Mouse (Mus musculus): Measurements from ENCODE around the gene Cd3eap.

Cd3eap gene

DNA sequence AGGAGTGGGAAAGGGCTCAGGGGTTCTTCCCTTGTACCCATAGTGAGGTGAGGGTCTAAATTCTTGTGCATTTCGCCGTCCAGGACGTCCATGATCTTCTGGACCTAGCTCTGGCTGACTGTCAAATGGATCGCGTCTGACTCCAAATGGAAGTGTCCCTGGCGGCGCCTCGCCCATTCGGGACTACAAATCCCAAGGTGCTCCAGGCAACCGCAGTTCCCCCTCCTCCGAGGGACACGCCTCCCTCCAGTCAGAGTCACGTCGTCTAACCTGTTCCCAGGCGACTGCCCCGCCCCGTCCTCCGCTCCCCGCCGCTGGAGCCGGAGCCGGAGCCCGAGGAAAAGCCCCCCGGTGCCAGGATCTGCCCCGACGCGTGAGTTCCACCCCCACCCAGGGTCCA lies 1.7 kb upstream of the Cd3eap start:
- DNase-seq, result peak; percentile 88

- peak; percentile 70 for DNase-seq
Observed at GRCm38 (mm10) chr7:19359892-19360641, 784 bp upstream of the Cd3eap start.

DNA sequence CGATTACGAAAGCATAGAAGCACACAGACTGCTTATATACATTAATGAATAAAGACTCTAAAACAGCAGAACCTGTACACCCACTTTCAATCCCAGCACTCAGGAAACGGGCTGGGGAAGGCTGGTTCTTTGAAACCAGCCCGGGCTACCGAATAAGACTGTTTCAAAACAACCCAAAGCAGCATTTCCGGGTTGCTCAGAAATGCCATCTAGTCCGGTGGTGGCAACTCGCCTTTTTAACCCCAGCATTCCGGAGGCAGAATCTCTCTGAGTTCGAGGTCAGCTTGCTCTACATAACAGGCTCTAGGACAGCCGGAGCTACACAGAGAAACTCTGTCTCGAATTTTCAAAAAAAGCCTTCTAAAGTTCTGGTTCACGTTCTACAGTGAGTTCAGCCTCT lies 649 bp downstream of the Cd3eap start:
- DNase-seq, result no peak

- DNase-seq, result no peak
Observed at GRCm38 (mm10) chr7:19357381-19358375, 1.6 kb downstream of the Cd3eap start.

DNA sequence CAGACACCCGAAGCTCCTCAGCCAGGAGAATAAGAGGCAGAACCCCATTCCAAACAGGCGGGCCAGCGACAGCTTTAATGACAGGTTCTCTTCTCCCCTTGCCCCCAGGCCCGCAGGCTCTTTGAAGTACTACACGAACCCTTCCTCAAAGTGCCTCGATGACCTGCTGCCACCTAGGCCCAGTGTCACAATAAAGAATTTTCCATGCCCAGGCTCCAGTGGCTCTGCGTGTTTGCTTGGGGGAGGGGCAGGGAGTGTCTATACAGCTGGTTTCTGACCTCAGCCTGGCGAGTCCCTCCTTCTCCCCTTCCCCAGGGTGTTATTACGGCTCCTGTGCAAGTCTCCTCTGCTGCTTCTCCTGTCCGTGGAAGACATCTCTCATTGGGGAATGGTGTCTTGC lies 3.0 kb downstream of the Cd3eap start:
- no peak for DNase-seq

GRCm38 (mm10) chr7:19354991-19355390 lies 4.3 kb downstream of the Cd3eap start:
- DNase-seq, result no peak

DNA sequence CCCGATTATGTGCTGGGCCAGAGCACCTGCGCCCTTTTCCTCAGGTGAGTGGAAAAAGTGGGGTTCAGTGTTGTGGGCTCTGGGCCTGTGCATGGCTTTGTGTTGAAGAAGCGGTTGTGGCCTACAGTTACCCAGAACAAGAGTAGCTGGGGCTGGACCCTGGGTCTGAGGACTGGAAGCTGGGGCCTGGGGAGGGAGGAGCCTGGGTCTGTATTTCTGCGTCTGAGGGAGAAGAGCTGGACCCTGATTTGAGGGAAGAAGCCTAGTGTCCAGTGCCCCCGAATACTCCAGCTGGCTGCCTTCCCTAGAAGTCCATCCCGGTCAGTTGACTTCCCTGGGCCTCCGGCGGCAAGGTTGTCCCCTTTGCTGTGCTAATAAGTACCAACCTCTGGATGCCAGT lies 9.1 kb downstream of the Cd3eap start:
- no peak for DNase-seq

- no peak for DNase-seq
Observed at GRCm38 (mm10) chr7:19349188-19349915, 9.9 kb downstream of the Cd3eap start.

GRCm38 (mm10) chr7:19344938-19345471 lies 14.3 kb downstream of the Cd3eap start:
- DNase-seq, result peak; percentile 92

DNA sequence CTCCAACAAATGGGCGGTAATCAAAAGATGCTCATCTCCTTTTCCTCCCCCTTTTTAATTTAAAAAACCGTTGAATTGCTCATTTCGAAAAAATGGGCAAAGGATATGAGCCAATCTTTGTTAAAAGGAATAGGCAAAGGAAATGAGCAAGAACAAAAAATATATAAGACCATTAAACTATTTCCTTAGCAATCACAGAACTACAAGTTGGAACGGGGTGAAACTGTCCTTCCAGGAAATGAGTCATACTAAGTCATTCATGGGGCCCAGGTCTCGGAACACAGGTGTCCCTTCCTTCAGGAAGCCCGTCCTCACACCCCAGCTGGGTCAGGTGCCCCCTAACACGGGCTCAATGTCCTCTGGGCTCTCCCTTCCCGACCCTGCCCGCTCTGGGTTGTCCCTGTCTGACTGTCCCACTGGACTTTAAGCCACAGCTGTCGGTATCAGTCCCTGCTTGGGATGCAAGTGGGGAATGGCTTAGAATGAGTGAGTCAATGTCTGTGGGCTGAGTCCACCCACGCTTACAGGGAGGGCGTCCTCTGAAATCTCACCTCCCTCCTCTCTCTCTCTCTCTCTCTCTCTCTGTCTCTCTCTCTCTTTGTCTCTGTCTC lies 14.9 kb downstream of the Cd3eap start, which contains the start of gene Ercc1:
Gene Ercc1, plus strand, starts transcription at position 542 of the 611 bp plus-strand sequence.
- no peak for DNase-seq

GRCm38 (mm10) chr7:19343210-19343808 lies 16.0 kb downstream of the Cd3eap start:
- peak; percentile 65 for DNase-seq

- peak; percentile 89 for DNase-seq
Observed at GRCm38 (mm10) chr7:19342481-19343027, 16.7 kb downstream of the Cd3eap start.

DNA sequence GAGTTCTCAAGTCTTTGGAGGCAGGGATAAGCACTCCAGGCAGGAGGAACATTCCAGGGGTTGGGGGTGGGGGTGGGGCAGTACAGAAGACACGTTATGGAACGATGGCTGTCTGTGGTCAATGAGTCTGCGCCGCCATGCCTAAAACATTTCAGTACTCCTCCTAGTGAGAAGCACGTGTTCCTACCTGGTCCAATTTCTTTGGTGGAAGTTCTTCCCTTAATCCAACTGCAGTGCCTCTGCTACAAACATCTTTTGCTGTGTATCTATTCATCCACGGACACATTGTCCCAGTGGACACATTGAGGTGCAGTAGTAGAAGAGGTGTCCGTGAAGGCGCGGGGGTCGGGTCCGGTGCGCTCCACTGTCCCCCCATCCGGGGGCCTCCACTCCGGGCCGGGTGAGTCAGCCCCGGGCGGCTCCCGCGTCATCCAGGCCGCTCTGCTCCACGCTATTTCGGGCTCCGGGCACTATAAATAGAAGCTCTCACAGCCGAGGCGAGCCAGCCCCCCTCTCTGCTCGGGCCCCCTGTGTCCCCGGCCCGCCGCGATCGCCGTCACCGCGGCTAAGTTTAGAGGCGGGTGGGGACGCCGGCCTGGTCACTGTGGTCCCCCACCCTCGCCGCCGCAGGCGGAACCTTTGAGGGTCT lies 17.4 kb downstream of the Cd3eap start:
- DNase-seq, result peak; percentile 67

DNA sequence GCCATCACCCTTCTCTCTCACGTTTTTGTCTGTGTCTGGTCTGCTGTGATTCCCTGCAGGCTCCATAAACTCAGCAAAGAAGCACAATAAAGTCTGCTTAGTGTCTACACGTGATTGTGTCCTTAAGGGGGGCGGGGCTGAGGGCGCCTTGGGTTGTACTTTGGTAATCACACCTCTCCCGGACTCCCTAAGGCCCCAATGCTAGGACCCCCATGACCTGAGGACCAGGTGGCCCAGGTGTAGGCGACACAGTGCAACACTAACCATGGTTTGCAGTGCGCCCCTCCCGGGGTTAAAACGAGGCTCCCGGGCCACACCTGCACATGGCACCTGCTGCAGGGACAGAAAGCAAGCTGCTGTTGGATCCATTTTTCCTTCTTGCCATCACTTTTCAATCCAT lies 18.0 kb downstream of the Cd3eap start:
- no peak for DNase-seq

GRCm38 (mm10) chr7:19338596-19338995 lies 20.7 kb downstream of the Cd3eap start:
- no peak for DNase-seq

- DNase-seq, result no peak
Observed at GRCm38 (mm10) chr7:19338060-19338459, 21.2 kb downstream of the Cd3eap start.

DNA sequence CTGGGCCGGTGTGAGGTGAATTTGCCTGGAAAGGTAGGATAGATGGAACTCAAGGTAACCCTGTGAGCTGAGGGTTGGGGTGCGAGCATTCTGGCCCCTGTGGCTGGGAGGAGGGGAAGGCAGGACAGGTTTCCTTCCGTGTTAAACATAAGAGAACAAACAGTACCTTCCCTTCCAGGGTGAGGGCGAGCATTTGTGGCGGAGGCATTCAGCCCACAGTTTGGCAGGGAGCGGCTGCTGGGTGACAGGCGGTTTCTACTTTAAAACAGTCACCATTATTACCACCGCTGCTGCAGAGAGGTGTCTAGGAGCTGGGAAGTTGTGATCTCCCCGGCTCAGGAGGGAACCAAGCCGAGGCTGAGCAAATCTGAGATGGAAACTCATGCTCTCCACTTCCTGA lies 22.2 kb downstream of the Cd3eap start:
- no peak for DNase-seq

DNA sequence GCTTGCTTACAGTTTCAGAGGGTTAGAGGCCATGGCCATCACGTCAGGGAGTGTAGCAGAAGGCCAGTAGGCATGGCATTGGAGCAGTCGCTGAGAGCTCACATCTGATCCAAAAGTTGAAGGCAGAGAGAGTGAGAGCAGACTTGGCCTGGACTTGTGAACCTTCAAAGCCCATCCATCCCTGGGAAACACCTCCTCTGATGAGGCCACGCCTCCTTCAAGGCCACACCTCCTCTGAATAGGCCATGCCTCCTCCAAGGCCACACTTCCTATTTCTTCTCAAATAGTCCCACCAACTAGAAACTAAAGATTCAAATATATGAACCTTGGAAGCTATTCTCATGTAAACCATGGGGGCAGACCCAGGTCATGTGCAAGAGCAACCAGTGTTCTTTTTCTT lies 23.7 kb downstream of the Cd3eap start:
- no peak for DNase-seq

DNA sequence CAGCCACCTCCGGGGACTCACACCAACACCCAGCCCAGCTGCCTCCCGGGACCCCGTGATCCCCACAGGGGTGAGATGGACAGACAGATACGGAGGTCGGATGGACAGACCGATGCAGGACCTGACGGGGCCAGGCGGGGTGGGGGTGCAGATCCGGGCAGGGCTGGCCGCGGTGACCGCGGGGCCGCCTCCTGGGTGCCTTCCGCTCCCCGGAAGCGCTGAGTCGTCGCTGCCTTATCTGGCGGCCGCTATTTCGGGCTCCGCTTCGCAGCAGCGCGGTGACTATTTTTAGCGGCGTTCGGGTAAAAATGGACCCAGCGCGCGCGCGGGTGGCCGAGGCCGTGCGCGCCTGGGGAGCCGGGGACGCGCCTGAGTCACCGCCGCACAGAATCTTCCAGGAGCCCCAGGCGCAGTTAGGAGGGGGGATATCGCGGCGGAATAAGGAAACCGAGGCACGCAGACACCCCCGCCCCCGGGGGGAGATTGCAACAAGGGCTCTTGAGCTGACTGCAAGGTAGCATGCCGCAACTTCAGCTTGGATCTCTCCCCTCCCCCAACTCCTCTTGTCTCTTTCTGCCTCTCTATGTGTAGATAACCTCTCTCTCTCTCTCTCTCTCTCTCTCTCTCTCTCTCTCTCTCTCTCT lies 26.5 kb downstream of the Cd3eap start:
- peak; percentile 88 for DNase-seq

- DNase-seq, result no peak
Observed at GRCm38 (mm10) chr7:19331910-19332309, 27.4 kb downstream of the Cd3eap start.

DNA sequence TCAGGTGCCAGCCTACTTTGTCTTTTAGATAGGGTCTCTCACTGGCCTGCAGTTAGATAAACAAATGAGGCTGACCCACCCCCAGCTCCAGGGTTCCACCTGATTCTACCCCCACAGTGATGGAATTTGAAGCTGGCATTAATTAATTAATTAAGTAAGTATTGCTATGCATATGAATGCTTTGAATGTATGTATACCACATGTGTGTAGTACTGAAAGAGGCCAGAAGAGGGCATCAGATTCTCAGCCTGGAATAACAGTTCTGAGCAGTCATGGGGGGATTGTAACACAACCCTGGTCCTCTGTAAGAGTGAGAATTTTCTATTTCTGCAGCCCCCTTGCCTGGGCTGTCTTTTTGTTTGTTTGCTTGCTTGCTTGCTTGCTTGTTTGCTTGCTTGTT lies 30.9 kb downstream of the Cd3eap start:
- no peak for DNase-seq
